Mouse (Mus musculus) C2C12 (cell line): ENCODE data around the gene 2810021J22Rik.

Experiments used
- CTCF ChIP-seq: IDR thresholded peaks from one replicate; pipeline ENCODE4 v1.5.1; 2011; ENCODE audit not compliant: control insufficient read depth, insufficient read depth, insufficient read length
- MYOD1 ChIP-seq: IDR thresholded peaks from one replicate; pipeline ENCODE4 v1.6.1; 2011; ENCODE audit warnings: low read depth; ENCODE audit not compliant: control insufficient read depth, insufficient read length
- USF1 ChIP-seq: IDR thresholded peaks from one replicate; pipeline ENCODE4 v1.6.1; 2011; ENCODE audit warnings: low read depth, mild to moderate bottlenecking, control low read depth, moderate library complexity

DNA sequence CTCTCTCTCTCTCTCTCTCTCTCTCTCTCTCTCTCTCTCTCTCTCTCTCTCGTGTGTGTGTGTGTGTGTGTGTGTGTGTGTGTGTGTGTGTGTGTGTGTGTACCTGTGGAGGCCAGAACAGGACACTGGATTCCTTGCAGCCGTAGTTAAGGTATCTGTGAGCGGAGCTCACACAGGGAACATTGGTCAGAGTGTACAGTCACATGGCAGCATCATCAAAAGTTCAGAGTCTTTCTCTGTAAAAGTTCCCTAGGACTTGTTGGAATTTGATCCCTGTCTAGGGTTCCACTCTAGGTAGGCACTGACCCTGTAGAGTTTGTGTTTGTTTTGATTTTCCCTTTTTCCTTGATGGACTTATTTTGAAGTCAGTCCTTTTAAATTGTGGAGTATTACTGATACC lies 59.6 kb downstream of the 2810021J22Rik start:
- TF ChIP-seq CTCF: no peak
- TF ChIP-seq USF1: no peak
- no peak for TF ChIP-seq MYOD1
